Mouse (Mus musculus): ENCODE results near the gene Lzts3.
A peak's percentile ranks its signal among the peaks of the same experiment; 100 is the strongest.
"Not testable (repeated sequence)": the region's sequence is repeated elsewhere in the genome, so short reads cannot be mapped to it uniquely, and the experiment has no call there.

The Lzts3 gene

GRCm38 (mm10) chr2:130642684-130643369, at the start of gene Lzts3:
Gene Lzts3 (minus strand): TSS chr2:130642803.
- peak; percentile 92 to 94 for DNase-seq (ENCODE audit: low spot score in 2 of 2)

DNA sequence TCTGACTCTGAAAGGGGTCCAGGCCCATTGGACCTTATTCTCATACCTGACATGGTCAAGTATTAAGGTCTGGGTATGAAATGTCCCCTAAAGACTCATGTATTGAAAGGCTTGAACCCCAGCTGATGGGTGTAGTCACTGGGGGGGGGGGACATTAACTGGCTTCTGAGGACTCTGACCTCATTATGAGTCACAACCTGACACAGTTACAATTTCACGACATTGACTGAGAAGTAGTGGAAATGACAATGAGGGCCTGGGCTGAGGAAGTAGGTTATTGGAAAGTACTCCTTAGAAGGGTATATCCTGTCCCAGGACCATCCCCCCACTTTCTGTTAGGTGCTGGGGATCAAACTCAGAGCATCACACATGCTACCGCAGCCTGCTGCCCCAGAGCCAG, 46.4 kb upstream of the Lzts3 start:
- no peak for DNase-seq (ENCODE audit: low spot score in 2 of 2)

DNA sequence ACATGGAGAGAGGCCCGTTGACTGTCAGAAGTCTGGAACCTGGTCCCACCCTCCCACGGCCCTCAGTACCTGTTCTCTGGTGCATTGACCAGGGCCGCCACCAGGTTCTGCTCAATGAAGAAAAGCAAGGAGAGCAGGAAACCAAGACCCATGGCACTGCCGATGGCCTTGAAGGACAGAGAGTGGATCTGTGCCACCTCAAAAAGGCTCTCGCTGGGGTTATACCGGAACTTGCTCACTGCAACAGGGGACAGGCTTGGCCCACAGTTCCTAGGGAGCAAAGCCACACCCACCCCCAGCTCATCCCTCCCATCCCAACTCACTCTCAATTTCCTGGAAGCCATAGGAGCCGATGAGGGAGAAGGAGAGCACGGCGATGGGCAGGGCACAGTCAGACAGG, 42.8 kb upstream of the Lzts3 start:
- DNase-seq (ENCODE audit: low spot score in 2 of 2) = no peak

DNA sequence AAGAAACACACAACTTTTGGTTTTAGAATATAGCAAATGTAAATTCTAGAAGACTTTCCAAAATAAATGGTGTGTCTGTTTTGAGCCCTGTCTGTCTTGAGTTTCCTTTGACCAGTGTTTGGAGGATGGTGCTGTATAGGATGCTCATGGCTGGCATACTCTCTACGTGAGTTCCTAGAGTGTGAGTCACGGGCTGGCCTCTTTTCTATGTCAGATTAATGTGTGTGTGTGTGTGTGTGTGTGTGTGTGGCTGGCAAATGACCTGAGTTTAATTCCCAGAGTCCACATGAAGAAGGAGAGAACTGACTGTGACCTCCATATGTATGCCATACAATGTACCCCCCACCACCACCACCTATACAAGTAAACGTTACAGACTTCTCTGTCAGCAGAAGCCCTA, 38.9 kb upstream of the Lzts3 start:
- no peak for DNase-seq (ENCODE audit: low spot score in 2 of 2)

DNA sequence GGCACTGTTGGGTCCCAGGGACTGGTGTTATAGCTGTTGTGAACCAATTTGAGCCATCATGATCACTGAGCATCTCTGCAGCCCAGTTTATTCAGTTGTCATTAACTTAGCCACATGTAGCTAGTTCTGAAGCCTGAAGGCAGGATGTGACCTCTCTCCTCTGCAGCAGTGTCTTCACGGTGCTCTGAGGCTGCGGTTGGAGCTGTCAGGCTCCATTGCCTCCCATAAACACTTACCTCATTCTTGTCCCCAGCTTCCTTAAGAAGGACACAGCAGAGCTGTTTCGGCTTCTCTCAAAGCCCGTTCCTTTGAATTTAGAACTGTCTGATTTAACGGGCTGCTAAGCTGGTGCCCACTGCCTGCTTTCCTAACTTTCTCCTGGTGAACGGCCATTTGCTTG, 37.3 kb upstream of the Lzts3 start:
- no peak for DNase-seq (ENCODE audit: low spot score in 2 of 2)

GRCm38 (mm10) chr2:130679154-130679553, 36.6 kb upstream of the Lzts3 start:
- DNase-seq (ENCODE audit: low spot score in 2 of 2) = no peak

DNA sequence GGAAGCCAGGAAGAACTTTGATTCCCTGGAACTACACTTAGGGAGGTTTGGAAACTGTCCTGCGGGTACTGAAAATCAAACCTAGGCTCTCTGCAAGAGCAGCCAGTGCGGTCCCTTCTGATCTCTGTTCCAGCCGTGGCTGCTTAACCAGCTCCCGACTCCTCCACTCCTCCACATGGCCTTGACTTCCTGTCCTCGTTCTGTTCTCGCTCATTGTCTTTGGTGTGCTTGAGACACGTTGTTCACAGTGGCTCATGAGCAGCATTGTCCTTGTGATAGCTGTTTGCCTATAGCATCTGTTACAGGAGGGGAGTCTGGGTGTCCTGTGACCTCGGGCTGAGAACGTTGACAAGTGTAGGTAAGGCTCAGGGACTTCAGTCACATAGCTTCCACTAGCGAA, 34.6 kb upstream of the Lzts3 start:
- DNase-seq (ENCODE audit: low spot score in 2 of 2) = no peak

- peak; percentile 79 to 82 for DNase-seq (ENCODE audit: low spot score in 2 of 2)
Measured at GRCm38 (mm10) chr2:130667559-130667958, 25.0 kb upstream of the Lzts3 start, which contains the start of gene Itpa. Gene Itpa (plus strand): TSS chr2:130667610.

GRCm38 (mm10) chr2:130664102-130664701, 21.6 kb upstream of the Lzts3 start, which contains the start of gene Ddrgk1:
Gene Ddrgk1 (minus strand): TSS chr2:130664659.
- DNase-seq (ENCODE audit: low spot score in 2 of 2) = peak; percentile 89 to 90

DNA sequence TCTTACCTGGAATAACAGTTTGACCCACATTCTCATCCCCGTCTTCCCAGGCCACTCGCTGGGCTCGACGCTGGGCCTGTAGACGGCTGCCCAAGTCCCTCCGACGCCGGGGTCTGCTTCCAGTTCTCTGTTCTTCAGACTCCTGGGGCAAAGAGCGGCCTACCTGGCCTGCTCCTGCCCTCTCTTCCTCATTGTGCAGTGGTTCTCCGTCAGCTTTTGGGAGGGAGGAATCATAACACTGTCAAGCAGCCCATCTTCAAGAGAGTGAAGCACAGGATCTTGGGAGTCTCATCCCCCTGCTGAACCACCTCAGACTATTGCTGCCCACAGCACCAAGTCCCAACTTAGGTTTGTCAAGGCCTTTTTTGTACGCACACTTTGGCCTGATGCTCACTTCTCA, 20.7 kb upstream of the Lzts3 start:
- no peak for DNase-seq (ENCODE audit: low spot score in 2 of 2)

GRCm38 (mm10) chr2:130658530-130658929, 15.9 kb upstream of the Lzts3 start:
- DNase-seq (ENCODE audit: low spot score in 2 of 2) = no peak

- DNase-seq (ENCODE audit: low spot score in 2 of 2) = no peak
Measured at GRCm38 (mm10) chr2:130657541-130657940, 14.9 kb upstream of the Lzts3 start.

- no peak for DNase-seq (ENCODE audit: low spot score in 2 of 2)
Measured at GRCm38 (mm10) chr2:130656536-130656935, 13.9 kb upstream of the Lzts3 start.

DNA sequence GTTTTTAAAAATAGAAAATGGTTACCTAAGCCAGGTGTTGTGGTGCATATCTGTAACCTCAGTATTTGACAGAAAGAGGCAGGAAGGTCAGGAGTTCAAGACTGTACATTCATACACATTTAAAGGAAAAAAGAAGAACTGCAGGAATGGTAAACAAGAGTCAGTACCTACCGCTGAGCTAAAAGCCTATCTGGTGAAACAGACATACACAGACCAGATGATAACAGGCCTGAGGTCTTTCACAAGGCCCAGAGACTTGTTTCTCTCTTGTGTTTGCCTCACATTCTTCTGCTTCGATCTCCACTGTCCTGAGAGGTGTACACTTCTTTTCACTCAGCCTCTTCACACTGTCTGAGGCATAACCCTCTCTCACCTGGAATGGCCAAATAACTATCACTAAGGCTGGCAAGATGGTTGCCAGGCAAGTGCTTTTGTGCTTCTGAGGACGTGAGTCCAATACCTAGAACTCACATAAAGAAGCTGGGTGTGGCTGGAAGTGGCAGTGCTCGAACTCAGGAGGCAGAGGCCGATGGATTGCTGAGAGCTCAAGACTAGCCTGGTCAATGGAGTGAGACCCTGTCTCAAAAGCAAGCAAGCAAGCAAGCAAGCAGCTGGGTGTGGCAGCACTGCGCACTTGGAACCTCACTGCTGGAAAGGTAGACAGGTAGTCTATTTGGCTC, 13.2 kb upstream of the Lzts3 start:
- no peak for DNase-seq (ENCODE audit: low spot score in 2 of 2)

- no peak for DNase-seq (ENCODE audit: low spot score in 2 of 2)
Measured at GRCm38 (mm10) chr2:130653760-130654159, 11.2 kb upstream of the Lzts3 start.

- DNase-seq (ENCODE audit: low spot score in 2 of 2) = no peak
Measured at GRCm38 (mm10) chr2:130653303-130653702, 10.7 kb upstream of the Lzts3 start.

DNA sequence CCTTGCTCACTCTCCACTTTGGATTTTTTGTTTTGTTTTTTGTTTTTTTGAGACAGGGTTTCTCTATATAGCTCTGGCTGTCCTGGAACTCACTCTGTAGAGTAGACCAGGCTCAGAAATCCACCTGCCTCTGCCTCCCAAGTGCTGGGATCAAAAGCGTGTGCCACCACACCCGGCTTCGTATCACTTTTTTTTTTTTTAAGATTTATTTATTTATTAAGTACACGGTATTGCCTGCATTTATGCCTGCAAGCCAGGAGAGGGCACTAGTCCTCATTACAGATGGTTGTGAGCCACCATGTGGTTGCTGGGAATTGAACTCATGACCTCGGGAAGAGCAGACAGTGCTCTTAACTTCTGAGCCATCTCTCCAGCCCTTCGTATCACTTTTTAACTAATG, 6.4 kb upstream of the Lzts3 start:
- DNase-seq (ENCODE audit: low spot score in 2 of 2) = not testable (repeated sequence)

- no peak for DNase-seq (ENCODE audit: low spot score in 2 of 2)
Measured at GRCm38 (mm10) chr2:130645198-130645597, 2.6 kb upstream of the Lzts3 start.

- DNase-seq (ENCODE audit: low spot score in 2 of 2) = no peak
Measured at GRCm38 (mm10) chr2:130642197-130642660, 374 bp downstream of the Lzts3 start.

GRCm38 (mm10) chr2:130641351-130642025, 1.1 kb downstream of the Lzts3 start:
- no peak for DNase-seq (ENCODE audit: low spot score in 2 of 2)

DNA sequence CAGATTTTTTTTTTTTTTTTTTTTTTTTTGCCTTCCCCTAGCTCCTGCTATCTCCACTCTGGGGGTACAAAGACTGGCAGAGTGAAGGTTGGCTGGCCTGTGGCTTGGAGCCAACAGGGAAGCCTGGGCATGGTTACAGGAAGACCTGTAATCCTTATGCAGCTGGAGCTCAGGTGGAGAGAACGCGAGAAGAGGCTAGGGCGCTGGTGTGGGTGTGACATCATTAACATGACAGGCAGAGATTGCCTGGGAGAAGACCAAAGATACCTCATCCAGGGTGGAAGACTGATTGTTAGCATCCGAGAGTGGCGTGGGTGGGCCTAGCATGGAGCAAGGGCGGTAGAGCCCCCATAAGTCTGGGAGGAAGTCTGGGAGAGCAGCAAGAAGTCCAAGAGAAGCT, 3.3 kb downstream of the Lzts3 start:
- DNase-seq (ENCODE audit: low spot score in 2 of 2) = no peak

- DNase-seq (ENCODE audit: low spot score in 2 of 2) = no peak
Measured at GRCm38 (mm10) chr2:130638101-130638611, 4.4 kb downstream of the Lzts3 start.

All from urinary bladder, postnatal 4 days (tissue).